Mouse (Mus musculus): ENCODE data around the gene Camta2. TPM values are rescaled to one million over a fixed set of nuclear protein-coding genes. Genes with fewer than 3 reads are reported as not detected.

Camta2 gene
- polyA plus RNA-seq (2015; fragmentation: Nextera tagmentation; extraction: Ambion mirVana): 3.3 and 3.4 TPM in 2 replicates

DNA sequence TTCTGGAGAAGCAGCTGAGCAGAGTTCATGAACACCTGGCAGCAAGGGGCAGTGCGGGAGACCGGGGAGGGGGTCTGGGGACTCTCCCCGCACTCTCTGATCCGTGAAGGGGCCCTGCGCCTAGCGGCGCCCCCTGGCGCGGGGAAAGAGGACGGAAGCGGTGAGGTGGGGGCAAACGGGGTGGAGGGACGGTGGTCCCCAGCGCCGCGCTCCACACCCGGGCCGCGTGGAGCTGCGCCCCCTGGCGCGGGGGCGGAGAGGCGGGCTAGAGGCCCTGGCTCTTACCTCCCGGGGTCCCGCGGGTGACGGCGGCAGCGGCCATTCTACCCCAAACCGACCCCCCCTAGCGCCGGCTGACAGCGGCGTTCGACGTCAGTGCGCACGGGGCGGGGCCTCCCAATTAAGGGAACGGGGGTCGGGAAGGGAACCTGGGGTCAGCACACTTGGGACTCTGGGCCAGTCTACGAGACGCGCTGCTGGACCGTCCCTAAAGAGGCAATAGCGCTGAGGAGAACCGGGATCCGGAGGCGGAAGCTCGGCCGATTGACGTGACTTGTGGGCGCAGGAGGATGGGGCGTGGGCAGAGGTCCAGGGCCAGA is at the start of gene Camta2:
TSS of gene Camta2 (minus strand) at position 505 of the 599 bp plus-strand sequence.
- ATAC-seq (ENCODE audit: insufficient read depth): peak; percentile 62
- H3K27ac ChIP-seq (replicated peaks): peak within 1 kb of the TSS; percentile 76

DNA sequence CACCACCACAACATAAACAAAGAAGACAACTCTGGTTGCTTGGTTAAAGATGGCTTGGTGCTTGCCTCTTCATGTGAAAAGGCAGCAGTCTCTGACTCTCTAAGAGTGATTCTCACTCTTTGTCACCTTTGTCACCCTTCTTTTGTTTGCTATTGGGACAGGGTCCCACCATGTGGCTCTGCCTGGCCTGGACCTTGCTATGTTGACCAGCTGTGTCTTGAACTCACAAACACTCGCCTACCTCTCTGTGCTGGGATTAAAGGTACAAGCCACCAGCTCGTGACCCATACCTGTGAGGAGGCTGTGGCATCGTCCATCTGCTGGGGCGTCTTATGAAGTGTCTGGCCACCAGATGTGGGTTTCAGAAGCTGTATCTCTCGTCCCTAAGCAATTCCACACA is 45.4 kb upstream of the Camta2 start:
- WGBS (ENCODE audit: insufficient replicate concordance): 43% methylated on average over 5 of the region's 5 CpGs
- peak; percentile 23; the same call in 1 of the 2 replicates for ATAC-seq (ENCODE audit: insufficient read depth)
- 0 out of 2 replicates have a peak, but pooled peaks cover 2% of the 10 kb centered on the region for H3K36me3 ChIP-seq (replicated peaks)
- no peaks in the 10 kb centered on the region for H3K9me3 ChIP-seq (replicated peaks)
- H3K27ac ChIP-seq (replicated peaks): no peak overlapping the region
- no peak overlapping the region for H3K4me2 ChIP-seq
- no peak overlapping the region for H3K4me3 ChIP-seq (replicated peaks)
- H3K9ac ChIP-seq: no peak overlapping the region
- peaks cover 36% of the 10 kb centered on the region for H3K27me3 ChIP-seq
- H3K4me1 ChIP-seq (replicated peaks): peaks cover 4% of the 10 kb centered on the region

More for the DNA sequence above, at the start of gene Camta2:
- Histone ChIP-seq H3K4me2 (peak within 1 kb of the TSS; percentile 89), H3K9me3 (replicated peaks) (no peaks in the 10 kb centered on the region), H3K4me3 (replicated peaks) (peak within 1 kb of the TSS; percentile 74), H3K36me3 (replicated peaks) (peaks cover 8% of the 10 kb centered on the region), H3K4me1 (replicated peaks) (peaks cover 29% of the 10 kb centered on the region), H3K27me3 (0 out of 2 replicates have a peak, but pooled peaks cover 12% of the 10 kb centered on the region), H3K9ac (peak within 1 kb of the TSS; percentile 76)
- under 1% methylated on average over 55 of the region's 55 CpGs for WGBS (ENCODE audit: insufficient replicate concordance)

DNA sequence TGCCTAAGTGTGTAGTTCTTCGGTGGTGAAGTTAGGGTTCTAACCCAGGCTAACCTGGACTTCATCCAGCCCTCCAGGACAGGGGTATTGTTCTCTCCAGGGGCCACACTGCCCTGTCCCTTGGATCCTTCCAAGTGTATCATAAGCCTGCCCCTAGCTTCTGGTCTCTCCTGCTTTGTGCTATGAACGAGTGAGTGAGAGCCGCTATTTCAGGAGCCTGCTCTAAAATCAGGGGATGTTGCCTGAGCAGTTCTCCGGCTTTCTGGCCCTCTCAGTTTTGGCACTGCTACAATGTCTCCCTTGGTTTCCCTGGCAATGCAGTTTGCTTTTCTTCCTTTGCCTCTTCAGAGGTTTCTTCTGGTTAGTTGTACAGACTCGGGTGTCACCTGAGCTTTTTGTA is 43.3 kb upstream of the Camta2 start:
- Histone ChIP-seq H3K9ac (no peak overlapping the region), H3K4me2 (no peak overlapping the region), H3K9me3 (replicated peaks) (no peaks in the 10 kb centered on the region), H3K27ac (replicated peaks) (no peak overlapping the region), H3K4me1 (replicated peaks) (peaks cover 4% of the 10 kb centered on the region), H3K27me3 (peaks cover 19% of the 10 kb centered on the region), H3K36me3 (replicated peaks) (peaks cover 16% of the 10 kb centered on the region; the same call in 1 of the 2 replicates), H3K4me3 (replicated peaks) (no peak overlapping the region)
- ATAC-seq (ENCODE audit: insufficient read depth): no peak
- WGBS (ENCODE audit: insufficient replicate concordance): 55% methylated on average over 5 of the region's 5 CpGs

DNA sequence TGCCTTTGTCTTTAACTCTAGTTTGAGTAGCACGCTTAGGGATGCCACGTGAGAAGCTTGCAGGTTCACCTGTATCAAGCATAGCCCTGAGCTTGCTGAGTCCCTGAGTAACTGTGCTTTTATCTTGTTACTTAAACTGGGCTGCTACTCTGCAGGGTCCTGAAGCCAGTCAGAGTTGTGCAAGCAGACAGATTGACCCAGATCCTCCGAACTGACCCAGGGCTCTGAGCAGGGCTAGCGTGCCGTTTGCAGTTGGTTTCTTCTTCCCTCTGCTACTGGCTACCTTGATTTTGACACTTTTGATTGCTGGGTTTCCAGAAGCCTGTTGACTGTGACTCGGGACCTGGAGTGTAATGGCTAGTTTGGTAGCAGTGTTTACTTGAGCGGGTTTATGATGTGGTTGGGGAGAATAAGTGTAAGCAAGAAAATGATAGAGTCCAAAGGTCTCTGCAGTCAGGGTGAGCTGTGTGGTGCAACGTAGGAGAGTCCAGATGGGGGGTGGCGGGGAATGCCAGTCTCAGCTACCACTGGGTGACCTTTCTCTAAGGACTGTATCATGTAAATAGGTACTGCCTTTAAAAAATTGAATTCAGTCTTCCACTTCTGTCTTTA is 42.6 kb upstream of the Camta2 start:
- Histone ChIP-seq H3K4me1 (replicated peaks) (peaks cover 4% of the 10 kb centered on the region), H3K4me3 (replicated peaks) (no peak overlapping the region), H3K9me3 (replicated peaks) (no peaks in the 10 kb centered on the region), H3K27ac (replicated peaks) (no peak overlapping the region), H3K9ac (no peak overlapping the region), H3K27me3 (peaks cover 13% of the 10 kb centered on the region), H3K4me2 (no peak overlapping the region), H3K36me3 (replicated peaks) (peaks cover 22% of the 10 kb centered on the region; the same call in 1 of the 2 replicates)
- peak; percentile 64; the same call in 1 of the 2 replicates for ATAC-seq (ENCODE audit: insufficient read depth)
- 58% methylated on average over 9 of the region's 9 CpGs for whole genome bisulfite sequencing (ENCODE audit: insufficient replicate concordance)

DNA sequence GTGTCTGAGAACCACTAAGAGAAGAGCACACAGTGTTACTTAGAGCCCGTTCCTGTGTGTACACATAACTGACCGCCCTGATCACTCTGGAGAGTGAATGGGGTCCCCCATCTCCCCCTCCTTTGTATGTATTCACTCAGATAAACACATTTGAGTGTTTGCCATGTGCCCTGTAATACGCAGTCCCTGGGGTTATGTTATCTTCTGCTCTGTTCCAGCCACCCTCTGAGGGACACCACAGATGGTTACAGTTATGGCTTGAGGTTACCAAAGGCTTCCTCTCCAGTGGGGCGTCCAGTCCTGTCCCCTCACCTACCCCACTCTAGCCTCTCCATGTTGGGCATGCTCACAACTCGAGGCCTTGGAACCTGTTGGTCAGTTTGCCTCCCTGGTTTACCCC is 39.5 kb upstream of the Camta2 start:
- Histone ChIP-seq H3K36me3 (replicated peaks) (peaks cover 41% of the 10 kb centered on the region), H3K27ac (replicated peaks) (no peak overlapping the region), H3K27me3 (no peaks in the 10 kb centered on the region; the same call in 1 of the 2 replicates), H3K4me3 (replicated peaks) (no peak overlapping the region), H3K9me3 (replicated peaks) (no peaks in the 10 kb centered on the region), H3K4me1 (replicated peaks) (no peaks in the 10 kb centered on the region; the same call in 1 of the 2 replicates), H3K9ac (no peak overlapping the region), H3K4me2 (no peak overlapping the region)
- no peak for ATAC-seq (ENCODE audit: insufficient read depth)
- 36% methylated on average over 5 of the region's 5 CpGs for WGBS (ENCODE audit: insufficient replicate concordance)

DNA sequence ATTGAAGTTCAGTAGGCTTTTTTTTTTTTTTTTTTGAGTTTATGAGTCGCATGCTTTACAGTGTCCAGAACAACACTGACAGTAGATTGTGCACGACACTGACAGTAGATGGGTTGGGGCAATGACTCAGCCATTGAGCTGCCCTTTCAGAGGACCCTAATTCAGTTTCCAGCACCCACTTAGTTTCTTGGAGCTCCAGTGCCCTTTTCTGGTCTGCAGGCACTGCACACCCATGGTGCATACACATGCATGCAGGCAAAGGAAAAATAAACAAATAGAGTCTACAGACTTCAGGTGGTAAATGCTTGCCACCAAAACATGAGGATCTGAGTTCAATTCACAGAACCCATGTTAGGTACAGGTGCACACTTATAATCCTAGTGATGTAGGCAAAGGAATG is 38.7 kb upstream of the Camta2 start:
- no peak overlapping the region for H3K4me2 ChIP-seq
- no peak for ATAC-seq (ENCODE audit: insufficient read depth)
- H3K27ac ChIP-seq (replicated peaks): no peak overlapping the region
- no peaks in the 10 kb centered on the region for H3K9me3 ChIP-seq (replicated peaks)
- WGBS (ENCODE audit: insufficient replicate concordance): 71% methylated on average over 2 of the region's 2 CpGs
- H3K9ac ChIP-seq: no peak overlapping the region
- H3K4me3 ChIP-seq (replicated peaks): no peak overlapping the region
- H3K4me1 ChIP-seq (replicated peaks): no peaks in the 10 kb centered on the region; the same call in 1 of the 2 replicates
- H3K36me3 ChIP-seq (replicated peaks): peaks cover 43% of the 10 kb centered on the region
- no peaks in the 10 kb centered on the region; the same call in 1 of the 2 replicates for H3K27me3 ChIP-seq

DNA sequence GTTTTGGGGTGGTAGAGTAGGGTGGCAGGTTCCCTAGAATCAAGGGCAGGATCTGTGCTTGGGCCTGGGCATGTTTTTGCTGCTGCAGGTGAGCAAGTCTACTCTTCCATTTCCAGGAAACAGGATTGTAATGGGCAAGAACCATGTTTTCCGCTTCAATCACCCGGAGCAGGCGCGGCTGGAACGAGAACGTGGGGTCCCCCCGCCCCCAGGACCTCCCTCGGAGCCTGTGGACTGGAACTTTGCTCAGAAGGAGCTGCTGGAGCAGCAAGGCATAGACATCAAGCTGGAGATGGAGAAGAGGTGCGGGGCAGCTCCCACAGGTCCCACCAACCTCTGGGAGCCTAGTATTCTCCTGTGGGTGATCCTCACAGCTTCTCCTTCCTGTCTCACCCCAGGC is 36.8 kb upstream of the Camta2 start:
- no peaks in the 10 kb centered on the region; the same call in 1 of the 2 replicates for H3K27me3 ChIP-seq
- no peaks in the 10 kb centered on the region; the same call in none of the 2 replicates for H3K4me1 ChIP-seq (replicated peaks)
- peaks cover 52% of the 10 kb centered on the region for H3K36me3 ChIP-seq (replicated peaks)
- no peak overlapping the region for H3K27ac ChIP-seq (replicated peaks)
- no peaks in the 10 kb centered on the region for H3K9me3 ChIP-seq (replicated peaks)
- H3K4me2 ChIP-seq: no peak overlapping the region
- ATAC-seq (ENCODE audit: insufficient read depth): no peak
- no peak overlapping the region for H3K4me3 ChIP-seq (replicated peaks)
- no peak overlapping the region for H3K9ac ChIP-seq
- WGBS (ENCODE audit: insufficient replicate concordance): 65% methylated on average over 9 of the region's 9 CpGs

DNA sequence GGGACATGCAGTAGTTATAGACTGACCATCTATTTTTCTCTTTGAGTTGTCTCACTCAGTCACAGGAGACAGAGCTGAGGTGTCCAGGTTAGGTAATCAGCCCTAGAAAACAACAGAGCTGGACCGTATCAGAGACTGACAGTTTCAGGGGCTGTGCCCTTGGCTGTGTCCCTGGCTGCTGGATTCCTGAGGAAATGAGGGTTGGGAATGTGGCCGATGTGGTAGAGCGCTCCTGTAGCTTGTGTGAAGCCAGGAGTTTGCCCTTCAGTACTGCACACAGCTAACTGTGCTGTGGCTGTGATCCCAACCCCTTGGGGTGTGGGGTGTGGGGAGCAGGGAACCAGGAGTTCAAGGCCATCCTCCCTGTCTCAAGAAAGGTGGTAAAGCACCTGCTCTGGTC is 33.2 kb upstream of the Camta2 start:
- ATAC-seq (ENCODE audit: insufficient read depth): no peak
- WGBS (ENCODE audit: insufficient replicate concordance): 77% methylated on average over 3 of the region's 3 CpGs
- Histone ChIP-seq H3K4me1 (replicated peaks) (no peaks in the 10 kb centered on the region; the same call in 1 of the 2 replicates), H3K4me2 (no peak overlapping the region), H3K36me3 (replicated peaks) (peaks cover 45% of the 10 kb centered on the region), H3K9ac (no peak overlapping the region), H3K27me3 (no peaks in the 10 kb centered on the region; the same call in 1 of the 2 replicates), H3K9me3 (replicated peaks) (no peaks in the 10 kb centered on the region), H3K4me3 (replicated peaks) (no peak overlapping the region), H3K27ac (replicated peaks) (no peak overlapping the region)

DNA sequence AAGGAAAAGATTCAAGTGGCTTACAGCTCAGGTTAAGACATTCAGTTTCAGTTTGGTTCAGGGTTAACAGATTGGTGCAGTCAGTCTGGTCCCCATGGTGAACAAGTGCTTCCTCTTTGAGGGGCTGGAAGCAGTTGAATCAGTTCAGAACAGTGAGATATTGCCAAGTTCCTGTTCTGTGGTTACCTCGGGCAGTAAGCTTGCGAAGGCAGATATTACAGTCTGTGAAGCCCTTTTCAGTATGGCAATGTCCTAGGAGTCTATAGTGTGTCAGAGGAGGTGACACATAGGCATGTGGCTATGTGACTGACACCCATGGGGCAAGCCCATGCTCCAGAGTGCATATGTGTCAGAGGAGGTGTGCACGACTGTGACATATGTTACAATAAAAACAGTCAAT is 32.7 kb upstream of the Camta2 start:
- no peak overlapping the region for H3K4me2 ChIP-seq
- WGBS (ENCODE audit: insufficient replicate concordance): 27% methylated on average over 3 of the region's 3 CpGs
- H3K4me3 ChIP-seq (replicated peaks): no peak overlapping the region
- H3K27ac ChIP-seq (replicated peaks): no peak overlapping the region
- H3K9ac ChIP-seq: no peak overlapping the region
- no peaks in the 10 kb centered on the region; the same call in 1 of the 2 replicates for H3K4me1 ChIP-seq (replicated peaks)
- no peaks in the 10 kb centered on the region; the same call in 1 of the 2 replicates for H3K27me3 ChIP-seq
- ATAC-seq (ENCODE audit: insufficient read depth): no peak
- peaks cover 41% of the 10 kb centered on the region for H3K36me3 ChIP-seq (replicated peaks)
- H3K9me3 ChIP-seq (replicated peaks): no peaks in the 10 kb centered on the region

DNA sequence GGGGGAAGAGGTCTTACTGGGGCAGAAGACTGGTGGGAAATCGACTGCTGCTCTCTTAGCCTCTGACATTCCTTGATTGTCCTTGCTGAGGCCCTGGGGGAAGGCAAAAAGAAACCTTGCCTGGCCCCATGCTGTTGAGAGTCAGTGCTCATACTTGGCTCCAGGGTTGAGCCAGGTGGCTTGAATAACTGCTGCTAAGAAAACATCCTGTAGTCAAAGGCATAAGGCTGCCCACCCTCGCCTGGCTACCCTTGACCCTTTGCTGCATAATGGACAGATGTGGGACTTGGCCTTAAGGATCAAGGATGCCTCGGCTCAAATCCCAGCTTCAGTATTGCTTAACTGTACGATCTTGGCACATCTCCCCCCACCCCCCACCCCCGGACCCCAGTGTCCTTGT is 30.6 kb upstream of the Camta2 start:
- Histone ChIP-seq H3K9ac (no peak overlapping the region), H3K27ac (replicated peaks) (no peak overlapping the region), H3K9me3 (replicated peaks) (no peaks in the 10 kb centered on the region), H3K4me2 (no peak overlapping the region), H3K4me3 (replicated peaks) (no peak overlapping the region), H3K4me1 (replicated peaks) (no peaks in the 10 kb centered on the region; the same call in 1 of the 2 replicates), H3K36me3 (replicated peaks) (peaks cover 22% of the 10 kb centered on the region), H3K27me3 (peaks cover 4% of the 10 kb centered on the region; the same call in 1 of the 2 replicates)
- WGBS (ENCODE audit: insufficient replicate concordance): 45% methylated on average over 5 of the region's 5 CpGs
- ATAC-seq (ENCODE audit: insufficient read depth): no peak

DNA sequence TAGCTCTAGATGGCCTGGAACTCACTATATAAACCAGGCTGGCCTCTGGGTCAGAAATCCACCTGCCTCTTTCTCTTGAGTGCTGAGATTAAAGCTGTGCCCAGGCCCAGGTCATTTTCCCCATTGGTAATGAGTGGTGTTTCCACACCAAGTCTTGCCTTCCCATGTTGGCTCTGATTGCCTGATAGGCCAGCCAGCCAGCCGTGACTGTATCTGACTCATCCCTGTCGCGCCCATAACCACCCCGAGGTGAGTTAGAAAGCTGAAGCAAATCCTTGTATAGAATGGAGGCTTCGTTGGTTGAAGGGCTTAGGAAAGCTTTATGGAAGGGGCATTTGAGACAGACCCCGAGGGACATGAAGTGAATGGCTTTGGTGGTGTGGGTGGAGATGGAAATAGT is 27.9 kb upstream of the Camta2 start:
- Histone ChIP-seq H3K9ac (no peak overlapping the region), H3K9me3 (replicated peaks) (no peaks in the 10 kb centered on the region), H3K27ac (replicated peaks) (no peak overlapping the region), H3K27me3 (0 out of 2 replicates have a peak, but pooled peaks cover 8% of the 10 kb centered on the region), H3K4me1 (replicated peaks) (no peaks in the 10 kb centered on the region; the same call in 1 of the 2 replicates), H3K36me3 (replicated peaks) (peaks cover 25% of the 10 kb centered on the region), H3K4me3 (replicated peaks) (no peak overlapping the region), H3K4me2 (no peak overlapping the region)
- WGBS (ENCODE audit: insufficient replicate concordance): 67% methylated on average over 6 of the region's 6 CpGs
- no peak for ATAC-seq (ENCODE audit: insufficient read depth)
